Mouse (Mus musculus) kidney, adult 2 months (tissue): Measurements from ENCODE around the gene Dctn1.

Source experiments
- CTCF ChIP-seq: fragments of 200-500 bp; conservative IDR thresholded peaks from 2 replicates; pipeline ENCODE4 v1.5.1; 2011; ENCODE audit warnings: low read depth, mild to moderate bottlenecking, control low read depth, low read length, moderate library complexity, mixed read lengths; ENCODE audit not compliant: insufficient read depth, insufficient read length
- POLR2A ChIP-seq: fragments of 200-500 bp; IDR thresholded peaks from one replicate; pipeline ENCODE4 v1.6.1; 2011; ENCODE audit warnings: low read depth, low read length, control low read depth

DNA sequence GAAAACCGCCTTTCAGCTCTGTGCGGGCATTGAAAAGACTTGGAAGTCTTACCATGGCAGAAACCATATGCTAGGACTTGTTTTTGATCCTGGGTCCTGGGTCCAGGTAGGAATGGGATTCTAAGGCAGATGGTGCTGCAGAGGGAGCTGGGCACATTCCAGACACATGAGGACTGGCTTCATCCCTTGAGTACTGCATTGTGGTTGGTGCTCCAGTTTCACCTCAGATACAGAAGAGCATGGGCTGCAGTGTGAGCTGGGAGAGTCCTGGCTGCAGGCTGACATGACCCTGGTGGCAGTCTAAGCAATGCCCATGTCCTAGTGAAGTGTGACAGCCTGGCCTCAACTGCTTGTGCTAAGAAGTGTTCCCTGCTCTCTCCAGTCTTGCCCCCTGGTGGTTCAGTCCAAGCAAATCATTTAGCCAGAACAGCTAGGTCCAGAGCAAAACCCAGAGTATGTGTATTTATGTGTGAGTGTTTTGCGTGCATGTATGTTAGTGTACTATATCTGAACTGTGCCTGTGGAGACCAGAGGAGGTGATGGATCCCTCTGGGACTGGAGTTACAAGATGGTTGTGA, 19.2 kb downstream of the Dctn1 start:
- peak; percentile 49 for TF ChIP-seq CTCF
- no peak for TF ChIP-seq POLR2A
